Mouse (Mus musculus): ENCODE results near the gene Lrch4.

Gene Lrch4

DNA sequence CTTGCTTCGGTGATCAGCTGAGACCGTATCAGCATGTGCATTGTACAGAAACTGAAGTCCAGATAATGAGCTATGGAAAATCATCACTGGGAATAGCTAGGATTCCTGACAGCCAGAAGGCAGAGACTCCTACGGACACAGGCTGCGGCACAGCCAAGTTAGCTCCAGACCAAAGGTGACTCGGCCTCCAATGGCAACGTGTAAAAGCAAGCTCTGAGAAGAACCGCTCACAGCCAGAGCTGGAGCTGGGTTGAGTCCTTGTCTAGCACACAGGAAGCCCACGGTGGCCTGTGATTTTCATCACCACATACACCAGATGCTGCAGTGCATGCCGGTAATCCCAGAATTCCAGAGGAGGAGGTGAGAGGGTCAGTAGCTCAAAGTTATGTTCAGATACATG lies 61.6 kb downstream of the Lrch4 start:
- DNase-seq (ENCODE audit: extremely low spot score): no peak
